Mouse (Mus musculus): ENCODE measurements around the gene Zswim2. TPM values are rescaled to one million over a fixed set of nuclear protein-coding genes. Genes with fewer than 3 reads are reported as not detected.

Zswim2 gene
- polyA plus RNA-seq, 1 experiment from 2014 or later = not detected

GRCm38 (mm10) chr2:83901896-83902540 is 39.0 kb downstream of the Zswim2 start:
- in situ Hi-C loops (cut with MboI; ENCODE audit: low pct_unique_long_range_greater_than_20kb) = no loop called here
- peak; percentile 74 for ATAC-seq
- no peak for DNase-seq (ENCODE audit: low read depth, low spot score)
- H3K27me3 ChIP-seq = no peaks in the 10 kb centered on the region
- CTCF ChIA-PET = no interaction called here
- POLR2A ChIA-PET = no interaction called here
- TF ChIP-seq CTCF (IDR thresholded peaks at IDR 0.05) = no peak

GRCm38 (mm10) chr2:83893701-83894100 is 47.3 kb downstream of the Zswim2 start:
- in situ Hi-C loops (cut with MboI; ENCODE audit: low pct_unique_long_range_greater_than_20kb) = no loop called here
- no peaks in the 10 kb centered on the region for H3K27me3 ChIP-seq
- DNase-seq (ENCODE audit: low read depth, low spot score) = no peak
- CTCF ChIA-PET = no interaction called here
- no peak for ATAC-seq
- TF ChIP-seq CTCF (IDR thresholded peaks at IDR 0.05) = no peak
- POLR2A ChIA-PET = no interaction called here

- no peak for TF ChIP-seq CTCF (IDR thresholded peaks at IDR 0.05)
- in situ Hi-C loops (cut with MboI; ENCODE audit: low pct_unique_long_range_greater_than_20kb) = no loop called here
- ChIA-PET CTCF (no interaction called here), POLR2A (no interaction called here)
- no peak for ATAC-seq
- H3K27me3 ChIP-seq = peaks cover 7% of the 10 kb centered on the region
- no peak for DNase-seq (ENCODE audit: low read depth, low spot score)
Measured at GRCm38 (mm10) chr2:83883850-83884420, 57.1 kb downstream of the Zswim2 start.

Other genes with a start within 250 kb of the Zswim2 start
- gene Itgav, start 216.8 kb downstream of the Zswim2 start, polyA plus RNA-seq (2021) = 374 TPM
- 0.49 TPM for gene Fam171b, start 128.6 kb downstream of the Zswim2 start, polyA plus RNA-seq (2021)
- 1.3 TPM for gene Gm13698, start 14.5 kb upstream of the Zswim2 start, polyA plus RNA-seq (2021)
- 1.3 TPM for gene Gm13693, start 20.3 kb upstream of the Zswim2 start, polyA plus RNA-seq (2021)
- gene Gm13695, start 26.1 kb upstream of the Zswim2 start, polyA plus RNA-seq (2021) = not detected
- 1.3 TPM for gene Gm13696, start 31.9 kb upstream of the Zswim2 start, polyA plus RNA-seq (2021)
- 1.3 TPM for gene Gm13694, start 37.7 kb upstream of the Zswim2 start, polyA plus RNA-seq (2021)
- gene Gm13697, start 43.5 kb upstream of the Zswim2 start, polyA plus RNA-seq (2021) = 1.3 TPM
- gene Gm13691, start 49.3 kb upstream of the Zswim2 start, polyA plus RNA-seq (2021) = 1.3 TPM